Mouse (Mus musculus): Measurements from ENCODE around the gene Mta1. TPM values are rescaled to one million over a fixed set of nuclear protein-coding genes. Genes with fewer than 3 reads are reported as not detected.

The Mta1 gene
- total RNA-seq, 2 experiments from 2014 or later = 46.0 to 52.0 TPM

DNA sequence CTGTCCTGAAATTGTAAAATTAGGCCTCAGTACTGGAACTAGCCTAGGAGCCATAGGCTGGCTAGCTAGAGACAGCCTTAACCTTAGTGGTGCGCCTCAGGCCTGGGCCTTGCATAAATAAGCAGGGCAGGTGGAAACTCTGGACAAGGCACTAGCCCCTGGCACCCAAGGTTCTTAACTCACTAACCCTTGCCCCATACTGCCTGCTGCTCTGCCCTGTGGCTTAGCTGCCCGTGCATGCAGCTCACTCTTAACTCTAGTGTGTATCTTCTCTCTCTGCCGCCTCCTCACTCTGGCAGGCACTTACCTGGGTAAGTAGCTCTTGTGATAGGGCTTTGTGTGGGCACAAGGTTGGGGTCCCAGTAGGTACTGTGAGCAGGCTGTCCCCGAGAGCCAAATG lies 36.4 kb downstream of the Mta1 start:
- DNase-seq = no peak

DNA sequence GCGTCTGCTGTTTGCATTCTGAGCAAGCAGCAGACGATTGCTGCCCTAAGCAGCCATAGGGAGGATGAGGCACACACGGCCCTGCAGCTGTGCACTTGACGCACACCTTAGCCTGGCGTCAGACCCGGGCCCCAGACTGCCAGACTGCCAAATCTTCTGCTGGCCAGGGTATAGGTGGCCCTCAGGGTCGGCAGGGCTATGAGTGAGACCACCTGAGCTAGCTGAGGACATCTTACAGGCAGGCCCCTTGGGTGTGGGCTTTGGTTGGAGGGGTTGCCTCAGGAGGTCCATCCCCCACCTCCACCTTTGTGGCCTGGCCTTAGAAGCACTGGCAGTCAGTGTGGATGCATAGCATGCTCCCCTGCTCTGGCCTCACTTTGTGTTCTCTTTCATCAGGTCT lies 37.3 kb downstream of the Mta1 start:
- DNase-seq = no peak

DNA sequence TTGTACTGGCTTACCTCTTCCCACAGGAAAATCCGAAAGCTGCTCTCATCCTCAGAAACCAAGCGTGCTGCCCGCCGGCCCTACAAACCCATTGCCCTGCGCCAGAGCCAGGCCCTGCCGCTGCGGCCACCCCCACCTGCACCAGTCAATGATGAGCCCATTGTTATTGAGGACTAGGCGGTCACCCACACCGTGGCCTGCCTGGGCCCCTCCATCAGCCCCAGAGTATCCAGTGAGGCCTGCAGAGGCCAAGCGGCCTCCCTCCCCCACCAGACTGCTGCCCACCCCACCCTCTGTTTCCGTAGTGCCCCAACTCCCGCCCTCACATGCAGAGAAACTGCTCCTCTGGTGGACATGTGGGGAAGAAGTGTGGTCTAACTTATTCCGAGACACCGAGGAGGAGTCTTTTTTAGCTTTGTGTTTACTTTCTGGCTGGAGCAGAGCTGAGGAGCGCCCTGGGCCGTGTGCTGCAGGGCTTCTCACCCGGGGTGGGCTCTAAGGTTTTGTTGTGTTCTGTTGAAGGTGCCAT lies 38.5 kb downstream of the Mta1 start:
- DNase-seq = no peak

DNA sequence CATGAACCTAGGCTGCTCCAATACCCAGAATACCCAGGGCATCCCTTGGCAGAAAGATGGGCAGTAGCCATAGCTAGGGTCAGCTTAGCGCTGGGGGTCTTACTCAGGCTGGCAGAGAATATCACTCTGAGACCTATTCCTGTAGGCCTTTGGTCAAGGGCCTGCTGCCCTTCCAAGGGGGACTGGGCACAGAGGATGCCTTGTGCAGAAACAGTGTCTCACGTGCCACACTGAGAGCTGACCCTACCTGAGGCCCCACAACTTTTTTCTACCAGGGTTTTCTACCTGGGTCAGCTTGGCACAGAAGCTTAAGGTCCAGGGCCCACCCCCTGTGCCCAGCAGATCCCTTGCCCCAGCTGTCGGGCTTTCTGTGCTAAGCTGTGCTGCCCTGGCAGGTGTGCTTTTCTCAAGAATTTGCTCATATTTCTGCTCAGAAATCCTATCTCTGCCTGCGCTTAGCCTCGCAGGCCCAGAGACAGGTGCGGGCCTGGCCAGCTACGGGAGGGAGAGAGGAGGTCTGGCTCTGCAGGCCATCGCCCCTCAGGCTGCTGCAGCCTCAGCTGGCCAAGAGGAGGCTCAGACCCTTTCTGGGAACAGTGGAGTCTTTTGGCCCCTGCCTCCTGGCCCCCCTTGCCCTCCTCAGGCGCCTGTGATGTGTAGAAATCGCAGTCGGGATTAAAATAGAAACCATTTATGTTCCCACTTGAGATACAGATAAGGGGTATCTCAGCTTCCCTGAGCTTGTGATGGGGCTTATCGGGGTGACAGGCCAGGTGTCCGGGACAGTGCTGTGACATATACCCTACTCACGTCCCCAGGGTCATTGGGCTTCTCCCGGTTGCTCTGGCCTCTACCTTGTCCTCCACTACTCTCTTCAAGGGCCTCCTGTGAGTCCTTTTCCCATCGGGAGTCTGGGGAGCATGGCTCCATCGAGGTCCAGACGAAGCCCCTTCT lies 39.5 kb downstream of the Mta1 start:
- DNase-seq = no peak

DNA sequence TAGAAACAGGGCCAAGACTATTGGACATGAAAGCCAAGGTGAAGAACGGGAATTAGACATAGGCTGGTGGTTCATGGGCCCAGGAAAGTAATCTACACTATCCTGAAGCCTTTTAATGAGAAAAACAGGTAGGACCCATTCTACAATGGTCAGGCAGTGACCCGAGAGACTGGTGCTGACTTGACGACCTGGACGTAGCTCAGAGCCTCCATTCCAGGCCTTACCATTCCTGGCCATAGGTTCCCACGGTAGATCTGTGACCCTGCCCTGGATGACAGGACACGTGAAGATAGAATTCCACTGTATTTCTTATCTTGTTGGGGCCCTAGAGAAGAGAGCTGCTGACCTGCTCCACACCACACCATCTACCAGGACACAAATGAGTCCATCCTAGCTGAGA lies 40.2 kb downstream of the Mta1 start:
- DNase-seq = no peak

DNA sequence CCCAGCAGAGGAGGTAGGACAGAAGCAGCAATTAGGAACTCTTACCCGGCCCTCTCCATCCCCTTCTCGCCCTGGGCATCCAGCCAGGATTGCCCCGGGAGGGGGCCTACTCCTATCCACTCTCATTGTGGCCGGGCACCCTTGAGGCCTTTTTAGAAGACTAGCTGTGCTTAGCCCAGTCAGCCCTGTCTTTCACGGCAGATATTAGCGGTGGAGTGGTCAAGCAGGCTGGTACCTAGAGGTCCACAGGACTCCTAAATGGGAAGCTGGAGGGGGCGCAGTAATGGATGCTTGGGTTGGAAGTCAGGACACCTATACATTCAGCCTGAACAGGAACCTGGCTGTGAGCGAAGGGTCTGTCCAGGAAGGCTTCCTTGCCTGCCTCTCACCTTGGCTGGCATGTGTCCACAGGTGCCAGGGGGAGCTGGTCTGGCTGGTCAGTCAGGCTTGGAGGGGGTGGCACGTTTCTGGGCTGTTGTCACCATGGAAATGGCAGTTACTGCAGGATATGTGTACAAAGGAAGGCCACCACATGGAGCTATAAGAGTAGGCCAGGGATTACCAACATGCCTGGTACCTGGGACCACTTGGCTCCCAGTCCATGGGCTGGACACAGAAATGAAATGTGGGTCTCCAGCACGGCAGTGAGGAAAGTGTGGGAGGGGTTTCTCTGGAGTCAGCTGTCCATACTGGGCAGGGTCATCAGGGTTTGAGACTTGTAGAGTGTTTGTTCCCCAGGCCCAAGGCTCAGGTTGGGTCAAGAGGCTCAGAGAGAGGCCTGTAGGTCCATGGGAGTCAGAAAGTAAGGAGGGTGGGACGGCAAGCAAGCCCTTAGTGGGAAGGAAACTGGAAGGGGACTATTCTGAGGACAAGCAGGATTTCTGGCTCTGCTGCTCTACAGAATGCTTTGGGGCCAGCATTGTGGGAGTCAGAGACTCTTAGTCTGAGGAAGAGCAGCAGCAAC lies 41.1 kb downstream of the Mta1 start:
- DNase-seq = no peak

DNA sequence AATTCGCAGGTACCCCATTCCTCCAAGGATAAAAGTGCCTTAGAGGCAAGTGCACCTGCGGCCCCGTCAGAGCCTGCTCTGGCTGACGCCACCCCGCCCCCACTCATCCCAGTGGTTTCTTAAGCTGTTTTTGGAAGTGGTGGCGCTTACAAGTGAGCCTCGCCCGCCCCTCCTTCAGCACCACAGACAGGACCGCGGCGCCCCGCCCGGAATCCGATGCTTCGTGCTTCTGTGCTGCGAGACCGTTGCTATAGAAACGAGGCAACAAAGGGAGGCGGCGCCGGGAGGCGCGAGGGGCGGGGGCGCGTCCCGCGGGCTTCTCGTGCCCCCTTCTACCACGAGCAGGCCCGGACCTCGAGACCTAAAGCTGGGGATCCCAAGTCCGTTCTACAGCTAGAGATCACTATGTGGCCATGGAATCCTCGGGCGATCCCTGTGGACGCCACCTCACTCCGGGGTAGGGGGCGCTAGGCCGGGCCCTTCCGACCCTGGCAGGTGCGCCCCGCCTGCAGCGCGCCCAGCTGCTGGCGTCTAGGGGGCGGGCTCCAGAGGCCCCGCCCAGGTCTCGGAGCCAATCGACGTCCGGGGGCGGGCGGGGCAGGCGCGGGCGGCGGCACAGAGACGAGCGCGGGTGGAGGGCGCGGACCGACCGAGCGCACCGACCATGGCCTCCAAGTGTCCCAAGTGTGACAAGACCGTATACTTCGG lies 42.0 kb downstream of the Mta1 start, which contains the start of gene Crip2:
Gene Crip2, plus strand, starts transcription at position 329 of the 708 bp plus-strand sequence.
- DNase-seq = peak; percentile 83

DNA sequence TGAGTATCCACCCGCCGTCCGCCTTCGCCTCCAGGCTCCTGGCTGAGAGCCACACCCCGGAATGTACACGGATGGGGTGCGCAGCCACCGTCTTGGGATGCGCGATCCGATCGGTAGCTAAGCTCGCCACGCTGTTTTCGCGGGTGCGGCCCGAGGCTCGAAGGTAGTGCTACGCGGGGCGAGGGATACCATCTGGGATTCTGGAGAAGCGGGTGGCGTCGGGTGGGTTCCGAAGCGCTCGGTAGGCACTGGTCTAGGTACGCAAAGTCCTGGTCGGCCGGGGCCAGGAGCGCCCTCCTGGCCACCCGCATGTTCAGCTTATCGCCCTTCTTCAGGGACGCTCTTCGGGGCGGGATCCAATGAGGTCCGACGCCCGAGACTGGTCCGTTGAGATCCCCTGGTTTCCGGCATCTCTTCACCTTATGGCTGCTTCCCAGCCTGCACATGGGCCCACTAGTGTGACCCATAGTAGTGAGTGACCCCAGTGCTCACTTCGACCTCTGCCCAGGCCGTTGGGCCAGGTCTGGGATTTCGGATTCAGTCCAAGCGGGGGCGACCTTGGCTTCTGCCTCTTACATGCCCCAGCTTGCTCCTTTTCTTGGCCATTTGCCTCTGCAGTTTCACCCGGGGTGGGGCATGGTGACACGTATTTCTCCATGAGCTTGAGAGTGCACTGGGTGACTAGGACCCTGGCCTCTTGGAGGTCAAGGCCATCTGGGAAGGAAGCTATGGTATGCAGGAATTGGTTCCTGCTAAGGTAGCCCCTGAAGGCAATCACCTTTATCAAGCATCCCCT lies 42.7 kb downstream of the Mta1 start:
- no peak for DNase-seq

DNA sequence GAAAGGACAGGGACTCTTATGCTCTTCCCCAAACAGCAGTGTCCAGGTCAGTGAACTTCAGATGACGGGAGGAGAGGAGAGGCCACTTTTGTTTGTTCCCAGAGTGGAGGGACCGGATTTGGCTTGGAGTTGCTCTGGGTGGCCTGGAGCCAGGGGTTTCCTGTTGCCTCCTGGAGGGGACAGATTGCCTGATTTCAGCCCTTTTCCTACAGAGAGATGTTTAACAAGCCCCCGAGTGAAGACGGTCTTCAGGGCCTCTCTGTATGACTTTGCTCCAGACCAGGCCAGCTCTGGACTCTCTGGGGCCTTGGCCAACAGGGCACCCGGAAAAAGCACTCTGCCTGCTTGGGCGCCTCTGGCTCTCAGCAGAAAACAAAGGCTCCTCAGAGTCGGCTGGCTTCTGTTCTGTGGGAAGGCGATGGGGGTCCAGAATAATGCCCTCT lies 43.5 kb downstream of the Mta1 start:
- DNase-seq = peak; percentile 63

DNA sequence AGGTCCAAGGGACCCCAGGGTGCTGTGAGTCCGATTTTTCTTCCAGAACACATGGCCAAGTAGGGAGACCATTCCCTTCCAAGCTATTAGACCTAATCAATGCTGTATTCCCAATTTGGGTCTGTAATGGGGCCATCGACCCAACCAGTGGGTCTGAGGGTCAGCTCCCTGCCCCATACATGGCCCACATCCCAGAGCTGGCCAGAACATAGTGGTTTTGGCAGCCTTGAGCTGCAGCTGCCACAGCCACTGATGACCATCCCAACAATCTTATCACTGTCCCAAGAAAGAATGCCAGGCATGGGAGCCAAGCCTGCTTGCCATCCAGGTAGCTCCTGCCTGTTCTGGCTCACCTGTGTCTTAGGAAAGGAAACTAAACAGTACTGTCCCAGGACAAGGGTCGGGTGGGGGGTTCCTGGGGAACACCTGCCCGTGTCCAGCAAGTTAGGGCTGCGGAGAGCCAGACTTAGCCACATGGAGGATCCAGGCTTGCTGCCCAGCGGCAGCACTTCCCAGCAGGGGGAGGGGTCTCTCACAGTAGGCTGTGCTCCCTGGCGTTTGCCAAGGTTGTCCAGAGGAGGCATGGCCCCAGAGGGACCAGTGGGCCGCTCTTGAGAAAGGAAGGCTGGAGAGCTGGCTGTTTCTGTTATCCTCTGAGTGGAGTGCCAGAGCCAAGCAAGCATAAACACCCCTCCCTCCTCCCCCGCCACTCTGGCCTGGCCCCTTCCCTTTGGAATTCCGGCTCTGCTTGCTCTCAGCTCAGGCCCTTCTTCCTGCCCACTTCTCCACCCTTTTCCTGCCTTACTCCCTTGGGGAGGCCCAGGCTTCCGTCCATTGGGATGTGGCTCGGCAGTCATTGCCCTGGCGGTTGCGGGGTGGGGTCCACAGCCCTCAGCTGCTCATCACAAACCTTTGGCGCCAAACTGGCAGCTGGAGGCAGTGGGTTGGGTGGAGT lies 44.2 kb downstream of the Mta1 start:
- peak; percentile 64 for DNase-seq

DNA sequence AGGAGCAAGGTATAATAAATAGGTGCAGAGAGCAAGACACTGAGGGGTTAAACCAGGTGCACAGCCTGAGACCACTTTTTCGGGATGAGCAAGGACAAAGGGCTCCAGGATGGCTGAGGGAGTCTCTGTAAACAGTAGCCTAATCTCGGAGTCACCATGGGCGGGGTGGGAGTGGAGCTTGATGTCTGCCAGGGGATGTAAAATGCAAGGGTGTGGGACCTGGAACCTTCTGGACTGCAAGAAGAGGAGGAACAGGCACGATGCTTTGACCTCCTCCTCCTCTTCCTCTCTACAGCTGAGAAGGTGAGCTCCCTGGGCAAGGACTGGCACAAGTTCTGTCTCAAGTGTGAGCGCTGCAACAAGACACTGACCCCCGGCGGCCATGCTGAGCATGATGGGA lies 45.1 kb downstream of the Mta1 start:
- DNase-seq = no peak

DNA sequence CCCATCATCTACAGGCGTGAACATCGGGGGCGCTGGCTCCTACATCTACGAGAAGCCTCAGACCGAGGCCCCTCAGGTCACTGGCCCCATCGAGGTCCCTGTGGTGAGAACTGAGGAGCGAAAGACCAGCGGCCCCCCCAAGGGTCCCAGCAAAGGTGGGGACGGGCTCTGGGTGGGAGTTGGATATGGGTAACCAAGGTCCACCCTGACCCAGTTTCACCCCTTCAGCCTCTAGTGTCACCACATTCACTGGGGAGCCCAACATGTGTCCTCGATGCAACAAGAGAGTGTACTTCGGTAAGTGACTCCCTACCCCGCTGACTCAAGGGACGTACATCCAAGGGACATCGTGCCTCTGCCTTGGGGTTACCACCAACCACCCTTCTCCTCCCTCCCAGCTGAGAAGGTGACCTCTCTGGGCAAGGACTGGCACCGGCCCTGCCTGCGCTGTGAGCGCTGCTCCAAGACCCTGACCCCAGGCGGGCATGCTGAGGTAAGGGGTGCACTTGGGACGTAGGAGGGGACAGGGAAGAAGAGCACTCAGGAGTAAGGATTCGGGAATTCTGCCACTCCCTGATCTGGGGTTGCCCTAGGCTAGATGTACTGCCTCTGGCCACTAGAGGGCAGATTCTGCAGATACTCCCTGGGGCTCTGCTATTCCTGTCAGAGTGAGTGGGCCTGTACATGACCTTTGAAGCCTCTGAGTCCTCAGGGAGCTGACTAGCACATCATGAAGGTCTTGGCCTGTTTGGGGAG lies 46.1 kb downstream of the Mta1 start:
- DNase-seq = no peak

DNA sequence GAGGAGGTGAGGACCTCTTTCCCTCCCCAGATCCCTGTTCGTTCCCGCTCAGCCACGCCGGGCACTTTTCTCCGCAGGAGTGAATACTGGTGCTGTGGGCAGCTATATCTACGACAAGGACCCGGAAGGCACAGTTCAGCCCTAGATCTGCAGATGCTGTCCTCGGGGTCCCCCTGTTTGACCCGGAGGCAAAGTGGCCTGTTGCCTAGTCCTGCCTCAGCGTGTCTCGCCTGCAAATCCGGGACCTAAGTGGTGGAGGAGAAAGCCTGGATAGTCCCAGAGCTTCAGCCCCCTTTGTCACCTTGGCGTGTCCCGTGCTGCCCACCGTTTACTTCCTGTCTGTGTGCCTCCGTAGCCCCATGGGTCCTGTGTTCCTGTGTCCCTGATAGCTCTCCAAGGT lies 46.8 kb downstream of the Mta1 start:
- DNase-seq = no peak

DNA sequence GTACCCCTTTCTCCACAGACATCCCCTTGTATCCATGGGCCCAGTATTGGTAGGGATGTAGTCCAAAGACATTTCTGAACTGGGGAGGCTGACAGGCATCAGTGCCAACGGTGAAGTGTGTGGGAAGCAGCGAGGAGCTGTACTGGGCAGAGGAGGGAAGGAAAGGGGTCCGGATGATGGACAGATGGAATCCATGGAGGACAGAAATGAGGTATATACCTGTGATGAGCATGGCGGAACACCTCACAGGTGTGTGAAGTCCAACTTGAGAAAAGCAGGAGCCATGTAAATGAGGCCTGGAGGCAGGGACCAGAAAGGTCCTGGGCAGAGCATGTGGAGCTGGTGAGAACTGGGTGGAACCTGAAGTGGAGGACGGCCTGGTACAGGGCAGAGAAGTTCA lies 47.5 kb downstream of the Mta1 start:
- DNase-seq = no peak

DNA sequence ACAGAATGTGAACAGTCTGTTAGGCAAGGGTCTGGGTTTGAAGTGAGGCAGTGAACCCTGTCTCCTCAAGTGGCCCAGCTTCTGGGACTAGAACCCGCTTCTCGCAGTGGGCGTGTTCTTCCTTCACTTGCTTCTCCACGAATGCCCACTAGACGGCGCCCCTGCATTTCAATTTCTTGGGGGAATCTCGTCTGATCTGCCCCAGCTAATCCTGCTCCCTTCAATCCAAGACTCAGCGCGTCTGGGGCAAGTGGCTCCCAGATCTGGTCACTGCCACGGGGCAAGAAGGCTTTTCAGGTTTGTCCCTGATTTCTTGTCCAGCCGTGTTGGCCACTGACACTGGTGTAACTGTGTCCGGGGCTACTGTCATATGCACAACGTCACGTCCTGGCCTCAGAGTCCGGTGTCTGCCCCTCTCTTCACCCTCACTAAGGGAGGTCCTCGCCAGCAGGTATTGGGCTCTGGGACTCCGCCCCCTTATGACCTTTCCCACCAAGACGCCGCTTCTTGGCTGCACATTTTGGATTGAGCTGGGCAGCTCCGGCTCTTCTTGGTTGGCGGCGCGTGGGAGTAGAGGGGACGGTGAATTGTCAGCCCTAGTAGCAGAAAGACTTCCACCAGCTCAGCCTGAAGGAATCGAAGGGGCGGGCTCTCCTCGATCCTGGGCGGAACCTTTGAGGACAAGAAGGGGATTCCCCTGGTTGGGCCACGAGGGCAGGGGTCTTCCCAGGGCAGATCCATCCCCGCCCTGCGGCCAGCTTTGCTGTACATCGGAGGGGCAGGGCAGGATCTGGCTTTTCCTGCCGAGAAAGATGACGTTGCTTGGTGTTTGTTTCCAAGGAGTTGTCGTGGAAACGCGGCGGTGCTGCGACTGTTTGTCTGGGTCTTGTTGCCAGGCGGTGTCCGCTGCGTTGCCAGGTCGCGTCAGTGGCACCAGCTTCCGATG lies 48.3 kb downstream of the Mta1 start, which contains the start of gene Crip1:
Gene Crip1, plus strand, starts transcription at position 205 of the 946 bp plus-strand sequence.
- DNase-seq = peak; percentile 89

DNA sequence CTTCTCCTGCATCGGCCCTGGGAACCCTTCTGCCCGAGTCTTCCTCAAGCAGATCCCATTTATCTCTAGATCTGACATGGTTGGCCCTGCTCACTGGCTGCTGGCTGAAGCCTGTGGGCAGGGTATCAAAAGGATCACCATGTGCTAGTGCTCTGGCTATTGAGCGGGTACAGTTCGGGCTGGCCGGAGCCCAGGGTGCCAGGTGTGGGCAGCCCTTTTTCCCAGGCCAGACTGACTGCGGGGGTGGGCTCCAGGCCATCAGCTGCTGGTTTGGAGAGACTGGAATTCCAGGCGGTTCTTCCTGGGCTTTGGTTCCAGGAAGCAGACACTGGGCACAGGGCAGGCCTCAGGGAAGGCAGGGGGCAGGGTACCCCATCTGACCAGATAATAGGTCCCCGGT lies 49.4 kb downstream of the Mta1 start:
- DNase-seq = peak; percentile 69

DNA sequence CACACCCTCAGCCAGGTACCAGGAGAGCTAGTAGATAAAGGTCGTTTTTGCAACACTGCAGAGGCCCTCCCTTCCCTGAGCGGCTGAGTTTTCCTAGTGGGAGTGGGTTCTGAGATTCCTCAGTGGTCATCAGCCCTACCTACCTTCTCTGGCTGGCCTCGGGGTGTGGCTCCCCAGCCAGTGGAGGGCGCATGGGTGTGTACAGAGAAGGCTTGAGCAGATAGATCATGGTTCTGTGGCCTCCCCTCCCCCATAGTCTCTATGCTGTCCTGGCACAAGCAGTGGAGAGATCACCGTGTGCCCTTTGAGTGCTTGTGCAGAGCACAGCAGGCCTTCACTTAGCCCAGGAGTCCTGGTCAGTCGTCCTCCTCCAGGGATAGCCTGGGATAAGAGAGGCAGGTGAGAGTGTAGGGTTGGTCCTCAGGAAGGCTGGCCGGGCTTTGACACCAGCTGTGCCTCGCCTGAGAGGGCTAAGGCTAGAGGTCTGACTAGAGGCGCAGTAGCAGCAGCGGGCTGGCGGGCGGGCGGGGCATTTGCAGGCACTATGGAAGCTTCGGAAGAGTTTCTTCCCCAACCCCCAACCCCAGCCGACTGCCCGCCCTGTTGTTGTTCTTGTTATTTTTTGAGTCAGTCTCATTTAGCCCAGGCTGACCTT lies 50.4 kb downstream of the Mta1 start:
- DNase-seq = no peak

All from gastrocnemius, postnatal 10 days (tissue).